Mouse (Mus musculus) hindbrain, postnatal 0 days (tissue): ENCODE data around the gene Nell2. TPM values are rescaled to one million over a fixed set of nuclear protein-coding genes. Genes with fewer than 3 reads are reported as not detected.
"Not testable (repeated sequence)": the region's sequence is repeated elsewhere in the genome, so short reads cannot be mapped to it uniquely, and the experiment has no call there.

Experiments used
- ATAC-seq: fragments of 200-750 bp; cut with Nextera tagmentation; 2 replicates; pipeline ENCODE4 v1.8.0; 2017; ENCODE audit warnings: mild to moderate bottlenecking, moderate TSS enrichment, moderate library complexity
- DNase-seq: peaks from one replicate; pipeline ENCODE4 v3.0.0-alpha.2; 2015; ENCODE audit warnings: low spot score
- H3K27ac ChIP-seq: fragments of 300-500 bp; sonication (generic); 2 replicates; pipeline ENCODE4 v1.5.1; 2014; ENCODE audit warnings: mild to moderate bottlenecking
- H3K27me3 ChIP-seq: fragments of 300-500 bp; sonication (generic); 2 replicates; pipeline ENCODE4 v1.6.1; 2014; ENCODE audit warnings: low read length, mixed read lengths; ENCODE audit not compliant: insufficient read depth
- H3K36me3 ChIP-seq: fragments of 300-500 bp; sonication (generic); 2 replicates; pipeline ENCODE4 v1.6.1; 2014; ENCODE audit warnings: low read length, mixed read lengths; ENCODE audit not compliant: insufficient read depth
- H3K4me1 ChIP-seq: fragments of 300-500 bp; sonication (generic); 2 replicates; pipeline ENCODE4 v1.6.1; 2014; ENCODE audit warnings: antibody characterized with exemption, low read length, mixed read lengths; ENCODE audit not compliant: insufficient read depth
- H3K4me2 ChIP-seq: fragments of 300-500 bp; sonication (generic); 2 replicates; pipeline ENCODE4 v1.6.1; 2014; ENCODE audit warnings: low read depth, mild to moderate bottlenecking, low read length, moderate library complexity, mixed read lengths
- H3K4me3 ChIP-seq: fragments of 300-500 bp; sonication (generic); 2 replicates; pipeline ENCODE4 v1.5.1; 2014; ENCODE audit warnings: low read length
- H3K9ac ChIP-seq: fragments of 300-500 bp; sonication (generic); replicated peaks from 2 replicates; pipeline ENCODE4 v1.6.1; 2014; ENCODE audit warnings: mild to moderate bottlenecking, low read length, moderate library complexity, mixed read lengths
- H3K9me3 ChIP-seq: fragments of 300-500 bp; sonication (generic); 2 replicates; pipeline ENCODE4 v1.6.1; 2016; ENCODE audit warnings: low read length, mixed read lengths
- CTCF ChIP-seq: IDR thresholded peaks from 2 replicates; pipeline ENCODE4 v1.5.1; 2016; ENCODE audit warnings: antibody characterized with exemption, control low read depth, low read depth
- WGBS: fragments of 180-500 bp; shearing (Covaris S2); extraction: QIAGEN DNeasy Blood & Tissue Kit; methylation state at CpG from one replicate; pipeline ENCODE4 v1.1.7; 2014; 5-methylcytosine and 5-hydroxymethylcytosine counted together
- polyA plus RNA-seq: library from polyadenylated mRNA; unstranded; fragments of >200 nt; fragmentation: Nextera tagmentation; extraction: Ambion mirVana; gene quantifications from 2 replicates; pipeline ENCODE4 v1.2.1, GENCODE M21; 2015
- total RNA-seq: library from RNA; depleted of rRNA; stranded (reverse); fragments of >200 nt; gene quantifications from 2 replicates; pipeline ENCODE4 v1.2.3, GENCODE M21; 2014

Gene Nell2
- total and polyA plus RNA-seq, 2 experiments from 2014 or later, result 148 to 173 TPM

DNA sequence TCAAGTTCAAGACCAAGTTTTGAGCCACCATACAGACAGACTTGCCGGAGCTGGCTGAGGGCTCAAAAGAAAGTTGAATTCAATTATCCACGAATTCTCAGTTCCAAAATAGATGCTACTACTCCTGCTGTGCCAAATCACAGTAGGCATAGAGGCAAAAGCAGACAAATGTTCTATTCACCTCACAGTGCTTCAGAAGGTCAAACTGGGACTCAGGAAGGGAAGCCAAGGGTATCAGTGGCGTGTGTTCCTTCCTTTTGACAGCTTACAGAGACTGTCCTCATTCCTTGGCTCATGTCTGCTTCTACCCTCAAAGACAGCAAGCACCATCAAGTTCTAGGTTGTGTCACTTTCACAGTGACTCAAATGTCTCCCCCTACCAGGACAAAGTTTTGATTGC is 10.2 kb downstream of the Nell2 start:
- ATAC-seq (no peak), DNase-seq (no peak)
- Histone ChIP-seq H3K27ac (no peak overlapping the region), H3K4me3 (no peak overlapping the region), H3K9me3 (no peaks in the 10 kb centered on the region), H3K9ac (no peak overlapping the region), H3K4me1 (no peaks in the 10 kb centered on the region), H3K4me2 (no peak overlapping the region), H3K36me3 (no peaks in the 10 kb centered on the region), H3K27me3 (no peaks in the 10 kb centered on the region)
- no peak for TF ChIP-seq CTCF
- 47% methylated on average over 3 of the region's 3 CpGs for WGBS

DNA sequence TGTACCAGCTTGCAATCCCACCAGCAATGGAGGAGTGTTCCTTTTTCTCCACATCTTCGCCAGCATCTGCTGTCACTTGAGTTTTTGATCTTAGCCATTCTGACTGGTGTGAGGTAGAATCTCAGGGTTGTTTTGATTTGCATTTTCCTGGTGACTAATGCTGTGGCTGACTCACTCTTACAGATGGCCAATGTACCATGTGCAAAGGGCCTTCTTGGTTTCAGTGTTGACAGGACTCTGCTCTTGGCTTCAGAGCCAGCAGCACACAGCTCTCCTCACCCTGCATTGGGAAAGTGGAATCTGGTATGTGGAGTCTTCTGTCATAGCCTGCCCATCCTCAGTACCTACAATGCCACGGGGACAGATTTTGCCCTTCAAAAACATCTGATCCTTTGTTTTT is 15.1 kb downstream of the Nell2 start:
- not testable (repeated sequence) for DNase-seq, ATAC-seq, H3K27me3 ChIP-seq, H3K4me1 ChIP-seq, H3K4me2 ChIP-seq, H3K27ac ChIP-seq, H3K4me3 ChIP-seq, H3K9ac ChIP-seq, H3K9me3 ChIP-seq, H3K36me3 ChIP-seq
- 98% methylated on average over 2 of the region's 2 CpGs for WGBS

DNA sequence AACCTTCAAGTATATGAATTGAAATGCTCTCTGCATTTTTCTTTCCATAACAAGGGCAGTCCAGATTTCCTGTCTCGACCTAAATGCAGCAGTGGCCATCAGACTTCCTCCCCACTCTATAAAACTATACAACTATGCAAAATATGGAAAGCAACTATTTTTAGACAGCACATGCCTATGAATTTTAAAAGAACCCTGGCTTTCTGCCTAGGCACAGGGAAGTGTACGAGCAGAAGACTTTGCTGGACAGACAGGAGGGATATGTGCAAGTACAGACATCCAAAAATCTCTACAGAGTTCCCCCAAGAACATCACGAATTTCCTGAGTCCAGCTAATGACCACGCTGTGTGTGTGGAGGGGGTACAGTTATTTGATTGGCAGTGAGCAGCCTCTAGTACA is 32.7 kb downstream of the Nell2 start:
- ATAC-seq (no peak), DNase-seq (no peak)
- Histone ChIP-seq H3K9ac (no peak overlapping the region), H3K27ac (no peak overlapping the region), H3K27me3 (no peaks in the 10 kb centered on the region), H3K4me2 (no peak overlapping the region), H3K4me3 (no peak overlapping the region), H3K36me3 (no peaks in the 10 kb centered on the region), H3K9me3 (no peaks in the 10 kb centered on the region), H3K4me1 (no peaks in the 10 kb centered on the region; the same call in 1 of the 2 replicates)
- TF ChIP-seq CTCF, result no peak
- WGBS, result 75% methylated on average over 4 of the region's 4 CpGs

DNA sequence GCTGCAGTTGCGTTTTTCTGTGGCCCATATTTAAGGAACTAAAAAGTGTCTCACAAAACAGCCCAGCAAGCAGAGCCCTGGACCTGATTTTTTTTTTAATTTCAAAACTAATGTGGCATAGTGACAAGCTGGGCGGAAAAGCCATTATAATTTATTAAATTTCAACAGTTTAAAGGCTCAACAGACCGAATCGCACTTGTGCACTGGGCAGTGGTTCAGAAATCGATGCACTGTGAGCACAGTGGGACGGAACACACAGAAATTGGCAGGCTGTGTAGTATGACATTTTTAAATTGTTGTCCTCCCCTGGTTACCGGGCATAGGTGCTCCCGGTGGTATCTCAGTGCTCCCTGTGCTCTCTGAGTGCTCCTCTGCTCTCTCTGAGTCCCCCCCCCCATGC is 33.2 kb downstream of the Nell2 start:
- H3K9me3 ChIP-seq, result no peaks in the 10 kb centered on the region
- H3K9ac ChIP-seq, result no peak overlapping the region
- no peak for TF ChIP-seq CTCF
- no peaks in the 10 kb centered on the region for H3K27me3 ChIP-seq
- H3K4me1 ChIP-seq, result no peaks in the 10 kb centered on the region; the same call in 1 of the 2 replicates
- no peaks in the 10 kb centered on the region for H3K36me3 ChIP-seq
- no peak overlapping the region for H3K27ac ChIP-seq
- peak; percentile 37 for DNase-seq
- WGBS, result 42% methylated on average over 8 of the region's 8 CpGs
- no peak for ATAC-seq
- no peak overlapping the region for H3K4me2 ChIP-seq
- H3K4me3 ChIP-seq, result no peak overlapping the region

DNA sequence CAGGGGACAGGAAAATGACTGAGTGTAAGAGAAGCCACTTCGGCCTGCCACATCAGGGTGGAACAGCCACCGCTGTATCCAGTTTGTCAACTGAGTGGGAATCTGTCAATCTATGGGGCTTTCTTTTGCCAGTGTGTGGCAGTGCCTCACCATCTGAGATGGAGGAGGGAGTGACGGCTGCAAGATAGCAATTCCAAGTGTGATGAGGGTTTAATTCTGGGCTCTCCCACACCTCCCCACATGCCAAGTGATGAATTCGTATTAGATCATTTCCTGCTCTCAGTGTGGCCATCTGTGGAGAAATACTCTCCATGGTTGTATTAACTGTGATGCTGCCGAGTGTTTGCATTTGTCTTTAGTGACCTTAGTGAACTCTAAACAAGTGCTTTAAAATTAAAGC is 36.2 kb downstream of the Nell2 start:
- Histone ChIP-seq H3K9ac (no peak overlapping the region), H3K27me3 (no peaks in the 10 kb centered on the region), H3K4me2 (no peak overlapping the region), H3K27ac (no peak overlapping the region), H3K9me3 (no peaks in the 10 kb centered on the region), H3K4me3 (no peak overlapping the region), H3K4me1 (no peaks in the 10 kb centered on the region; the same call in 1 of the 2 replicates), H3K36me3 (no peaks in the 10 kb centered on the region)
- TF ChIP-seq CTCF, result no peak
- DNase-seq, result peak; percentile 21
- ATAC-seq, result no peak
- WGBS, result 57% methylated on average over 5 of the region's 5 CpGs

DNA sequence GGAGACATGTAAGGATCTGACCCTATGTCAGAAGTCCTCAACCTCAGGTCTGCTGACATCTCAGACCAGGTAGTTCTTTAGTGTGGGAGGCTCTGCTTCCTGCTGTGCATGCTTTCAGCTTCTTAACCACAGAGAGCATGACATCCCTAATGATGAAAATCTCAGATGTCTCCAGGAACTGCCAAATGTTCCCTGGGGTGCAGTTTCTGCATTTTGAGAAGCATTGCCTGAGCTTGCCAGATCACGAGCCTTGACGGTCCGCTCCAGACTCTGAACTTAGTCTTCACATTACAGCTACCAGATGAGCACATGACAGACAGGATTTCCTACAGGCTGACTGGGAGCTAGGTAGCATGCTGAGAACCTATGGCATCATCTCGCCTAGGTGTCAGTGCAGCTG is 39.2 kb downstream of the Nell2 start:
- Histone ChIP-seq H3K27me3 (no peaks in the 10 kb centered on the region), H3K4me1 (no peaks in the 10 kb centered on the region; the same call in 1 of the 2 replicates), H3K9ac (no peak overlapping the region), H3K4me3 (no peak overlapping the region), H3K9me3 (no peaks in the 10 kb centered on the region), H3K27ac (no peak overlapping the region), H3K36me3 (no peaks in the 10 kb centered on the region), H3K4me2 (no peak overlapping the region)
- WGBS, result 40% methylated on average over 4 of the region's 4 CpGs
- TF ChIP-seq CTCF, result no peak
- DNase-seq (no peak), ATAC-seq (no peak)

DNA sequence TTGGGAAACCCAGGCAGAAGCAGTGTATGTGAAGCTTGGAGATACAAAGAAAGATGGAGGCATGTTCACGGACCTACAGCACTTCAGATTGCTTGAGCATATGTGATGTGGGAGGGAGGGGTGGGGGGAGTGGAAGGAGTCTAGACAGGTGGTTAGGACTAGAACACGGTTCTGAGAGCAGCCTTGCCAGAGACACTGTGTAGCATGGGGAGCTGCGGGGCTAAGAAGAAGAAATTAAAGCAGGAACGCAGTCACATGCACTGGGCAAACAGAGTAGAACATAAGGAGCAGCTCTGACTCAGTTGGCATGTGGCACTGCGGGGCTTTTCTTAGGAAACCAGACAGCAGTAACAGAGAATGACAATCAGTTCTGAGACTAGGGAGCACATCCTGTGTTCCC is 40.4 kb downstream of the Nell2 start:
- H3K4me3 ChIP-seq, result no peak overlapping the region
- no peaks in the 10 kb centered on the region for H3K36me3 ChIP-seq
- H3K27ac ChIP-seq, result no peak overlapping the region
- no peaks in the 10 kb centered on the region for H3K9me3 ChIP-seq
- no peak overlapping the region for H3K9ac ChIP-seq
- ATAC-seq, result no peak
- H3K27me3 ChIP-seq, result no peaks in the 10 kb centered on the region
- H3K4me1 ChIP-seq, result no peaks in the 10 kb centered on the region; the same call in 1 of the 2 replicates
- no peak overlapping the region for H3K4me2 ChIP-seq
- WGBS, result 81% methylated on average over 5 of the region's 5 CpGs
- TF ChIP-seq CTCF, result no peak
- DNase-seq, result no peak
